Mouse (Mus musculus) thymus, postnatal 25 days (tissue): ENCODE measurements at regions not wholly inside any gene's neighbourhood (a gene's known extent, or its start where the extent isn't known, plus 50 kb on each side); places are given as distances from the start of the nearest gene placed in this dataset.
"Not testable (repeated sequence)": the region's sequence is repeated elsewhere in the genome, so short reads cannot be mapped to it uniquely, and the experiment has no call there.

ENCODE experiments used
- DNase-seq: peaks from one replicate; pipeline ENCODE4 v3.0.0; 2022

DNA sequence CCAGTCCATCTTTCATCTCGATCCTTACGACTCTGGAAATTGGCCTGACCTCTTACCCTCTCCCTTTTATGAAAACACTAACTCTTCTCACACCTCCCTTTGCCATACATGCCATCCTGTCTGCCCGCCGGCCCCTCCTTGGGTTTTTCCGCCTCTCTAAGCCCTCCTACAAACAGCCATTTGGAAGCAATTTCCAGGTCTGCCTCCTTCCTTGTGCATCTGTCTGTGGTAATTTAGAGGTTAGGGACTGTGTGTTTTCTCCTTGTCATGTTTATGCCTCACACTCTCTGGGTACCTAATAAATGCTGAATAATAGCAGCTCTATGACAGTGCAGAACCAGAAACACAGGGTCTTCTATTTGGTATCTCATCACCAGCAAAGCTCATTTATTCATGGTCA is 99.7 kb upstream of the Adgrl2 start:
- DNase-seq: no peak

GRCm38 (mm10) chr3:149088621-149089128 is 98.3 kb upstream of the Adgrl2 start:
- DNase-seq: no peak

DNA sequence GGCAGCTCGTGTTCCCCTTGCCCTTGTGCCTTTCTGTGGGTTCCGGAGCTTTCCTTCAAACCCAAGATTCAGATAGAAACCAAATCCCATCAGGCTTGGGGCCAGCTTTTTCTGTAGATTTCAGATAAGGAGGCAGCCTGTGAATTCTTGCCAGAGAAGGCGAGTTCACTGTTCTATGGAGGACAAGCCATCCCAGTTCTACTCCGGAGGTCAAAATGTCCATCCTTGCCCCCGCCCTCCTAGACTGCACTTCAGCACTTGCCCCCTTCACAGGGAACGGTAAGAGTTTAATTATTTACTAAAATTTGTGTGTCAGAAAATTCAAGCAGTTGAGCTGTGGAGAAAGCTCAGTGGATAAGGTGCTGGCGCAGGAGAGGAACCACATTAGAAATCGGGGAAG is 97.1 kb upstream of the Adgrl2 start:
- no peak for DNase-seq

- no peak for DNase-seq
Observed at GRCm38 (mm10) chr3:149086704-149087103, 96.3 kb upstream of the Adgrl2 start.

GRCm38 (mm10) chr3:149086086-149086485 is 95.7 kb upstream of the Adgrl2 start:
- DNase-seq: no peak

- no peak for DNase-seq
Observed at GRCm38 (mm10) chr3:149084861-149085598, 94.7 kb upstream of the Adgrl2 start.

DNA sequence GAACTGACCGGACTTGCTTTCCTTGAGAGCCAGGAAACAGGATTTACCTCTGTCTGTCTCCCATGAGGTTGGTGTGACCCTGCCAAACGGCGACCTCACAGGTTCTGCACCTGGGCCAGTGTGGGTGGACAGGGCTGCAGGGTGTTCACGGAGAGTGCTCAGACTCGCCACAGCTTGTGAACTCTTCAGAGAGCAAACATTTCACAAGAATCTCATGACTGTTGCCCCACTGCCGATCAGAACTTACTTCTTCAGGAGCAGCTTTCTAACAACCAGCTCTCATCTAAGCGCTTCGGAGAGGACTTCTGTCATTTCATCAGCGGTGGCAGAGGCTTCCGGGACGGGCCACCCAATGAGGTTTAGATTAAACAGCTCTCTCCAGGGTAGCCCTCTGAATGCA is 93.0 kb upstream of the Adgrl2 start:
- no peak for DNase-seq

GRCm38 (mm10) chr3:149078881-149079280 is 88.5 kb upstream of the Adgrl2 start:
- DNase-seq: no peak

DNA sequence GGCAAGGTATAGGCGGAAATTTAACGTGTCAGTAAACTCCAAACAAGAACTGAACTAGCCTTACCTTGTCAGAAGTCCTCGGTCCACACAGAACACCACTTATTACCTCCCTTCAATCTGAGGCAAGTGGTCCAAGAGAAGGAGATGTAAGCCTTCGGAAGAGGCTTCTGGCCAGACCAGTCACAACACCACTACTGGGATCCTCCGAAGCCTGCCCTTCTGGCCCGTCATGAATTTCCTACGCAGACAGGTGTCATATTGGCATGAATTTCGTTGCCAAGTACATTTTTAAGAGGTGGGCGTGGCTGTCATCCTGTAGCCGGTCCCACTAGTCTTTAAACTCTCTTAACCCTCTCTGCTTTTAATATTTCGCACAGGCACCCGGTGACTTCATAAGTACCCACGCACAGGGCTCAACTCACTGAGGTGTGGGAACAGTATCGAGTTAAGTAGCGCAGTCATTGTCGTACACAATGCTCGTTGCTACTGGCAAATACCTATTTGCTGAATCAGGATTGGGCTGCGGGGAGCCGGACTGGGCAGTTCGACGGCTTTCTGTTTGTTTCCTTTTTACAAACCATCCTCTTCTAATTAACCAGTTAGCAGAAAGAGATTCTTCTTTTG is 86.7 kb upstream of the Adgrl2 start:
- DNase-seq: no peak

DNA sequence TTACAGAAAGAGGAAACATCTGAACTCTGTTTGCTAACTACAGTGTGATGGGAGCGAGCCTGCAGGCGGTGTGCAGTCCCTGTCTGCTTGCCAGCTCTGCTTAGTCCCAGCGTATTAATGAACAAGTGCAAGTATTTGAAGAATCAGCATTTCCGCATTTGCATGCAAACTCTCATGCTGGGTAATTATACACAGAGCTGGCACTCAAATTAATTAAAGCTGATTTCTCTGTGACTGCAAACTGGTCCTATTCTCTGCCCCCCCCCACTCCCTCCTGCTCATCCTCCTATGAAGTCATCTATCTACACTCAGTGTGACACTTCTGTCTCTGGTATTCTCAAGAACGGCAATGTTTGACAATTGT is 85.1 kb upstream of the Adgrl2 start:
- no peak for DNase-seq

- DNase-seq: no peak
Observed at GRCm38 (mm10) chr3:149074658-149075487, 84.5 kb upstream of the Adgrl2 start.

GRCm38 (mm10) chr3:149070201-149070600 is 79.8 kb upstream of the Adgrl2 start:
- no peak for DNase-seq

DNA sequence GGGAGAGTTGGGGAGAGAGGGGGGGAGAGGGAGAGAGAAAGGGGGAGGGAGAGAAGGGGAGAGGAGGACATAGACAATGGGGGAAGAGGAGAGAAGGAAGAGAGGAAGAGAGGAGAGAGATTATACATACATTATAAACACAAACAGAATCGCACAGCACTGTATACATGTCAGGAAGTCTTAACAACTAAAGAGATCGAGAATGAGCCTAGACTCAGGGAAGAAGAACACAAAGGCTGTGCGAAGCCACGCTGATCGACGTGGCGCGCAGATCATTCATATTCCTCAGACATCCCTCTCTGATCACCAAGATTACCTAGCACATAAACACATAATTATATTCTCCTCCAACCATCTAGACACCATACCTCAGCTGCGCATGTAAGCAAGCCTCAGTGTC is 79.1 kb upstream of the Adgrl2 start:
- DNase-seq: no peak

GRCm38 (mm10) chr3:149068821-149069220 is 78.5 kb upstream of the Adgrl2 start:
- no peak for DNase-seq

DNA sequence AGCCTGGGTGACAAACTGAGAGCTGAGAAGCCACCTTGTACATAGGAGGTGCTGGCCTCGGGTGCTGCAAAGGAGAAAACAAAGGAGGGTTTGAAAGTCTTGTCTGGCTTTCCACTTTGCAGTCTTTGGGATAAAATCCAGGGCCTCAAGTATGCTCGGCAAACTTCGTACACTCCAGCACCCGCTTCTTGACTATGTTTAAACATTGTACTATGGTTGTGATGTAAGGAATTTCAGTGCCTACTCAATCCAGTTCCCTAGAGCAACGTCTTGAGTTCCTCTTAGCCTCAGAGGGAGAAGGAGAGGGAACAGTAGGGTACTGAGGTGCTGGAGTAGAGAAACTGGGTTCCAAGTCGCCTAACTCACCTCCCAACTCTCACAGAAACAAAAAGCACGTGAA is 77.4 kb upstream of the Adgrl2 start:
- no peak for DNase-seq

GRCm38 (mm10) chr3:149055077-149055476 is 64.7 kb upstream of the Adgrl2 start:
- no peak for DNase-seq

GRCm38 (mm10) chr3:149052295-149052902 is 62.0 kb upstream of the Adgrl2 start:
- not testable (repeated sequence) for DNase-seq

DNA sequence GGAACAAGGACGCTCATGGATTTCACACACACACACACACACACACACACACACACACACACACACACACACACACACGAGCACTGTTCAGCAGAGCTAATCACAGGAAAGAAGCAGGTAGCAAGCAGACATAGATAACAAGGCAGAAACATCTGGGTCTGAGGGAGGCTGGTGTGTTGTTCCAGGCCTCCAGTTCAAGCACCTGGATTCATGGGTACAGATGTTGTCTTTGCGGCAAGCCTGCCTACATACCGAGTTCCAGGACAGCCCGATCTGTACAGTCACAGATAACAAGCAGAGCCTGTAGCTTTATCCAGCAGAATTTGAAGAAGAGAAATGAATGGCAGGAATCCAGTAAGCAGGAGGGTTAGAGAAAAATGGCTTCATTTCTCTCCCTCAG is 55.0 kb upstream of the Adgrl2 start:
- DNase-seq: no peak

- DNase-seq: no peak
Observed at GRCm38 (mm10) chr3:149043901-149044300, 53.5 kb upstream of the Adgrl2 start.

DNA sequence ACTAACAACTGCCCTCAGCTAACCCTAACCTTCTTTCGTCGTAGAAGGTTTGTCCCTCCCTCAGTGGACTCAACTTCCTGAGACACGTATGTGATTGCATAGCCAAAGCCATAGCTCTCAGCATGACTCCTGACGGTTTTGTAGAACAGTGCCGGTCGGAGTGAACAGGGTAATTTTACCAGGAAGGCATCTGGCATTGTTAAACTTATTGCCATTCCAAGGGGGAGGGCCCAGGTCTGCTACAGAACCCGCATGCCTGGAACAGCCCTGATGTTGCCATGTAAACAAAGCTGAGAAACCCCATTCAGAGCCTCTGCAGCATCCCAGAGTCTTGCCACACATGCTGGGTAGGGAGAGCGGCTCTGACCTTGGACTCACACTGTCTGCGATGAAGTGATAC is 52.2 kb upstream of the Adgrl2 start:
- no peak for DNase-seq

- no peak for DNase-seq
Observed at GRCm38 (mm10) chr3:149041188-149041587, 50.8 kb upstream of the Adgrl2 start.
